Mouse (Mus musculus): ENCODE measurements at regions not wholly inside any gene's neighbourhood (a gene's known extent, or its start where the extent isn't known, plus 50 kb on each side); places are given as distances from the start of the nearest gene placed in this dataset.
A peak's percentile ranks its signal among the peaks of the same experiment; 100 is the strongest.

DNA sequence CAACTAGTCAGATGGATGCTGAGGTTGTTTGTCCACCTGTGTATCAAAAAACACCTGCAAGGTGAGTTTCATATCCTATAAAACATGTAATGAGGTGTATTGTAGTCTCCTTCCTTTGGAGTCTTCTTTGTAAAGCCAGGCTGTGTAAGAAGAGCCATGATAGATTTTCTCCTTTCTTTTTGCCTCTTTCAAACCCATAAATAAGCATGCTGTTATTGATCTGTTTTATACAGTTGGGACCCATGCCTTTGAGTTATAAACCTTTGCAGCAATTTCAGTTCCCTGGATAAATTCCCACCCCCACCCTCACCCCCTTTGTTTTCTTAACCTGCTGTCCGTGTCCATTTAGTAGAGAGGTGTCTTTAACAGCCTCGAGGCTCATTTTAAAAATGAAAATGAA is 131.0 kb upstream of the Rgs17 start:
- no peak for DNase-seq (ENCODE audit: low read depth, low spot score)

GRCm38 (mm10) chr10:6043358-6043757 is 121.2 kb upstream of the Rgs17 start:
- DNase-seq (ENCODE audit: low read depth, low spot score), result no peak

- DNase-seq (ENCODE audit: low read depth, low spot score), result no peak
Observed at GRCm38 (mm10) chr10:6039771-6040170, 117.6 kb upstream of the Rgs17 start.

- peak; percentile 43 for DNase-seq (ENCODE audit: low read depth, low spot score)
Observed at GRCm38 (mm10) chr10:6035792-6036487, 113.7 kb upstream of the Rgs17 start.

DNA sequence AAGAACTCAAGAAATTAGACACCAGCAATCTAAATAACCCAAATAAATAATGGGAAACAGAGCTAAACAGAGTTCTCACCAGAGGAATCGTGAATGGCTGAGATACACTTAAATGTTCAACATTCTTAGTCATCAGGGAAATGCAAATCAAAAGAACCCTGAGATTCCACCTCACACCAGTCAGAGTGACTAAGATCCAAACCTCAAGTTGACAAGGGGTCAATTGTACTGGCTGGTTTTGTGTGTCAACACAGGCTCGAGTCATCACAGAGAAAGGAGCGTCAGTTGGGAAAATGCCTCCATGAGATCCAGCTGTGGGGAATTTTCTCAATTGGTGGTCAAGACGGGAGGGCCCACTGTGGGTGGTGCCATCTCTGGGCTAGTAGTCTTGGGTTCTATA is 110.3 kb upstream of the Rgs17 start:
- DNase-seq (ENCODE audit: low read depth, low spot score), result no peak

- DNase-seq (ENCODE audit: low read depth, low spot score), result no peak
Observed at GRCm38 (mm10) chr10:6027551-6027950, 105.4 kb upstream of the Rgs17 start.

GRCm38 (mm10) chr10:6026317-6026716 is 104.1 kb upstream of the Rgs17 start:
- no peak for DNase-seq (ENCODE audit: low read depth, low spot score)

DNA sequence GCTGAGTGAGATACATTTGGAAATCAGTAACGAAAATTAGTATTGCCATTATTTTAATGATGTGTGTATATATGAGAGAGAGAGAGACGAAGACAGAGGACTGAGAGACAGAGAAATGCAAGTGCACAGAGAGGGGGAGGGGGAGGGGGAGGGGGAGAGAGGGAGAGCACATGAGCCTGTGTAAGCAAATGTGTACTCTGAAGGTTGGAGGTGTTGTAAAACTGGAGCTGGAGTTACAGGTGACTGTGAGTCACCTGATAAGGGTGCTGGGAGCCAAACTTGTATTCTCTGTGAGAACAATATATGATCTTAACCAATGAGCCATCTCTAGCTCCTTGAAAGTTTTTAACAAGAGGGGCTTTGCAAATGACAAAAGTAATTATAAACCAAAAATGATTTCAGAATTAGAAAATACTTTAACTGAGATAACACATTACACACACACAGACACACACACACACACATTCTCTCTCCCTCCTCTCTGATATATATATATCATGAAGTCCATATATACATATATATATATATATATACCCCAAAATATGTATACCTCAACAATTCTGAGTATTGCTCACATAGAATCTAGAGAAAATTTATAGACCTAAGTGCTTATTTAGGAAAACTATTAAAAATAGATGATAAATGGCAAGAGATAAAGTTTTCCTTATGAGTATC is 100.5 kb upstream of the Rgs17 start:
- DNase-seq (ENCODE audit: low read depth, low spot score), result no peak

GRCm38 (mm10) chr10:6020944-6021684 is 98.9 kb upstream of the Rgs17 start:
- no peak for DNase-seq (ENCODE audit: low read depth, low spot score)

- no peak for DNase-seq (ENCODE audit: low read depth, low spot score)
Observed at GRCm38 (mm10) chr10:6013743-6014142, 91.5 kb upstream of the Rgs17 start.

DNA sequence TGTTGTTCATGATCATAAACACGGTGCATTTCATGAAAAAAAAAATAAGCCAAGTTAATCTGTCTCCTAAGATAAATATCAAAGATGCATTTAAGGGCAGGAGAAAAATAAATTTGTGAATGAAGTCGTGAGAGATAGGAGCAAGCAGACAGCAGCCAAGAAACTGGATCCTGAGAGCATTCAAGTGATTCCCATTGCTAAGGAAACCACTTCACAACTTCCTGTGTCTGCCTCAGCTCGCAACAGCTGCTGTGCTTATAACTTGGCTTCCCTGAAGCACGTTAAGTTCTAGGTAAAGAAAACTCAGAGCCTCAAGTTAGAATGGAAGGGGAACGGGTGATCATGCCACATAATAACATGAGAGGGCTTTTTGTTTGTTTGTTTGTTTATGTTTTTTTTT is 89.3 kb upstream of the Rgs17 start:
- no peak for DNase-seq (ENCODE audit: low read depth, low spot score)

DNA sequence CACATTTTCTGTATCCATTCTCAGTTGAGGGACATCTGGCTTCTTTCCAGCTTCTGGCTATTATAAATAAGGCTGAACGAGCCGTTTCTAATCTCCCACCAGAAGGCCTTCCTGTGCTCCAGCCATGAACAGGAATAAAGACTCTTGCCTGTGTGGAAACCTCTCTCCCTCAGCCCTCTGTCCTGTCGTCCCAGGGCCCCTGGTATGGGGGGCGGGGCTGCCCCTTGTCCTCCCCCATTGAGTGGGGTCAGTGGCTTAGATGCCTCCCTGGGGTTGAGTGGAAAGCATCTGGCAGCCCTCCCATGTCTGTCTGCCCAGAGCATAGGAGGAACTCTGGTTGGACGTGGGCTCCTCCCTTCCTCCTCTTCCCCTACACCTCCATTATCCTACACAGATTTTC is 88.8 kb upstream of the Rgs17 start:
- DNase-seq (ENCODE audit: low read depth, low spot score), result no peak

DNA sequence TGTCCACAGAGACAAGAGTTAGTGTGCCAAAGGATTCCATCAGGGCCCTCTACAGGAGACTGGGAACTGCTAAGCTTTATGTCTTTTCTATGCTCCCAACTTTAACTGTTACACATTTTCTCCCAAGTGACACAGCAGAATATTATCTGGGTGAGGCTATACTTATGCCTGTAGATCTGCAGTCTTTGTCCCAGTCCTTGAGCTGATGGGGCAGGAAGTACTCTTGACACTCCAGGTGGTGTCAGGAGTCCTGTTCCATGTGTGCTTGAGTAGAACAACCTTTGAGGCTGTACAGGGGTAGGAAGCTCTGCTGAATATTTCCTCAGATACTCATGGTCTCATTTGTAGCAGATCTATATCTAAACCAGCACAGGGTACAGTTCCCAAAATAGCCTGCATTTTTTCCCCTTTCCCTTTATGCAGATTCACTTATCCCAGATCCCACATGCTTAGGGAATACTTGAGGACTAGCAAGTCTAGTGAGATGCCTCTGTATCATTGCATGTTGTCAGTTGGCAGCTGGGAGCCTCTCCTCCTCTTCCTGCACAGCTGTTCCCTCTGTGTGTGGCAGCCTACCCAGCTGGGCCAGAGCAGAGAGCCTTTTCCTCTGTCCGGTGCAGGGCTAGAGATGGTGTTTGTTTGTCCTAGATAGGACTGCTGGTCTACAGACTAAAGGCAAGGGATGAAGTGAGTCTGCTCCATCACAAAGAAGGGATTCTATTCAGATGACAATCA is 85.2 kb upstream of the Rgs17 start:
- DNase-seq (ENCODE audit: low read depth, low spot score), result no peak

DNA sequence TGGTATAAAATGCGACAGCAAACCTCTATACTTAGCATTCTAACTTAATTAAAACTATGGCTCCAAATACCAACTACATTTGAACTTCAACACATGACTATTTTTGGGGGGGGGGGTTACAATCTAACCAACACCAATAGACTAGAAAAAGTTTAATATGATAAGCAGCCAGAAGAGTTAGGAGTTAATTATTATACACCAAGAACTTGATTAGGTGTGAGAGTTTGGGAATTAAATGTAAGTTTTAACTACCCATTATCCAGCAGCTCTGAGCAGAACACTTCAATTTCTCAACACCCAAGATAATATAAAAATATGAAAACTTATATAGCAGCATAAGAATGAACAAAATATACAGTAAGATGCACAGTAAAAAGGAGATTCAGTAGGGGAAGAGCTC is 59.2 kb upstream of the Rgs17 start:
- DNase-seq (ENCODE audit: low read depth, low spot score), result no peak

- DNase-seq (ENCODE audit: low read depth, low spot score), result no peak
Observed at GRCm38 (mm10) chr10:5978534-5978933, 56.3 kb upstream of the Rgs17 start.
